Mouse (Mus musculus) adrenal gland, adult 2 months (tissue): ENCODE measurements around the gene Fcrla. TPM values are rescaled to one million over a fixed set of nuclear protein-coding genes. Genes with fewer than 3 reads are reported as not detected.

Experiments used
- DNase-seq: peaks from one replicate; pipeline ENCODE4 v3.0.0; 2021
- polyA plus RNA-seq: library from polyadenylated mRNA; depleted of rRNA; stranded (reverse); fragments of >200 nt; gene quantifications from 2 replicates; pipeline ENCODE4 v1.2.3, GENCODE M21; 2012
- total RNA-seq, 2 experiments: library from RNA; stranded (reverse); gene quantifications; 2 replicates each; pipeline ENCODE4 v1.2.3; 2021

Fcrla gene
- total and polyA plus RNA-seq, 3 experiments = 0.97 to 1.2 TPM; not detected in 1

DNA sequence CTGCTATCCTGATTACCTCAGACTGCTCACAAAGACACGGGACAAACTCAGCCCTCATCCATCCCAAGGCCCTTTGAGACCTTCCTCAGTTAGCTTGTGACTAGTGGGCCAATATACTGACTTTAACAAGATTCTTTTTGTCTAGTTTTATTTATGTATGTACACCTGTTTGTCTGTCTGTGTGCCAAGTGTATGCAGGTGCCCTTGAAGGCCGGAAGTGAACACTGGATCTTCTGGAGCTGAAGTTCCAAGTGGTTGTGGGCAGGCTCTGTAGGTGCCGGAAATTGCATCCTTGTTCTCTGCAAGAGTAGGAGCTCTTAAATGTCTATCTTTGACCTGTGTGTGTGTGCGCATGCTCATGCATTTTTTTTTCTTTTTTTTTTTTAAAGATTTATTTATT is 1.9 kb upstream of the Fcrla start:
- DNase-seq = no peak

DNA sequence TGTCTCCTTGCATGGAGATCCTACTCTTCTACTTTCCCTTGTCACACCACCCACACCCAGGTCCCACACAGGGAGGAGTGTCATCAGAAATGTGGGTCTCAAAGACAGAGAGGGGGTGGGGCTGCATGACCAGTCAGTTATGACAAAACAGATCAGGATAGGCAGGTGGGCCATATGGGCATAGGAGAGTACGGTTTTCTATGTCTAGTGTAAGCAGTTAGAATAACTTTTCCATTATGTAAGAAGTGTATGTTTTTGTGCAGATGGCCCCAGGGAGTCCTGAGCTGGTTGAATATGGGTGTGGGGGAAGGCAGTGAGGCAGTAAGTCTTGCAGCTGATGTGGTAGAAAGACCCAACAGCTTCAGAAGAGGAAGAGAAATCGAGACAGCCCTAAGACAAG is 1.1 kb upstream of the Fcrla start:
- no peak for DNase-seq

DNA sequence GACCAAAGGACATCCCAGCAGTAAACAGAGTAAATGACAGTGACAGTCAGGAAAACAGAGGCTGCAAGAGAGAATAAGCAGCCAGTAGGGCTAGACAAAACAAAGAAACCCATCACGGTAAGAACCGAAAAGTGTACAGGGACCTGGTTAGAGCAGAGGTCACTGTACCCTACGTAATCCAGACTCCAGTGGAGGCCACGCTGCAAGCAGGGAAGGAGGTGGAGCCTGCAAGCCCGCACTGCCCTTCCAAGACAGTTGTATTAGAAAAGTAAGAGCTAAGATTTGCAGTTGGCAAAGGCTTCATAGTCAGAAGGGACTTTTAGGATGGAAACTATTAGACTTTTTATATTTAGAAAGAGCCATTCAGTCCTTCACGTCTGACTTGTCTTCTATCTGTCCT is 442 bp downstream of the Fcrla start:
- peak; percentile 20 for DNase-seq

DNA sequence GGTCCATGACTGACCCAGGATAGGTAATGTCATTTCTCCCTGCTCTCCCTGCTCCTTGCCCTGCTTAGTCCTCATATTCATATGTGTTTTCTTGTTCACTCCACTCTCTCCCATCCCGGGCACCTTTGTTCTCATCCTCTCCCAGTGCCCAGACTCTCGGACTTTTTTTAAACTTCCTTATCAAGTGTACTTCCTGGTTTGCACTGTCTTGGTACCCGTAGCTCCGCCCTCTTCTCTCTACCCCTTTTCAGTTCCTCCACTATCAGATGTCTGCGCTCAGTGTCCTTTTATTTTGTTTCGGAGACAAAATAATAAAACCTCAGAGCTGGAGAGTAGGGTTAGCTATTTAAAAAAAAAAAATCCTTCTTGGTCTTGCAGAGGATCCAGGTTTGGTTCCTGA is 2.9 kb downstream of the Fcrla start:
- no peak for DNase-seq

DNA sequence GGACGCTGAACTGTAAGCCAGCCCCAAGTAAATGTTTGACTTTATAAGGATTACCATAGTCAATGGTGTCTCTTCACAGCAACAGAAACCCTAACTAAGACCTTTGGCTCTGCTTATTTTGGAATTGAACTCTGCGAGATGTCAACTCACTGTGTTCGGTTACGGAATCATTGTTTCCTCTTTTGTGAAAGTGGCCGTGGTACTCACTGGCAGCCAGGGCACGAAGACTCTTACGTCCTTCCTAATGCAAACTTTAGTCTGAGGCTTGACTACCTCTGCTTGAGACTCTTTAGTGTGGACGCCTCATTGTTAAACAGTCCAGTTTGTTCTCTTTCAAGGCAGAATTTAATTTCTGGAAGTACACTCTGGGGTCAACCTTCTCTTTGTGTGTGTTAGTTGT is 8.1 kb downstream of the Fcrla start:
- no peak for DNase-seq

DNA sequence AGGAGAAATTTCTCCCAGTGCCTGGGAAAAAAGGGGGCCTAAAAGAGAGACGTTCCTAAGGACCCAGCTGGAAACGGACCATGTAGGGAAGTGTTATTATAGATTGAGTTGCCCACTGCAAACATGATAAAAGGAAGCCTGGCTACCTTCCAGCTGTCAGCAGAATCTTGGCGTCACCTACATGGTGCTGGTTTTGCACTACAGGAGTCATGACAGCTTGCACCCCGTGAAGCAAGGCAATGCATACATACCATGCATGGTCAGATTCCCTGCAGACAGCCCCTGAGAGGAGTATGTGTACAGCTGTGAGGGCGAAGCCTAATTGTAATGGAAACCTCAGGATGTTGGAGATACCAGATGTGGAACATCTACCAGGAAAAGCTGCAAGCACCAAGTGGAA is 11.7 kb downstream of the Fcrla start:
- no peak for DNase-seq

DNA sequence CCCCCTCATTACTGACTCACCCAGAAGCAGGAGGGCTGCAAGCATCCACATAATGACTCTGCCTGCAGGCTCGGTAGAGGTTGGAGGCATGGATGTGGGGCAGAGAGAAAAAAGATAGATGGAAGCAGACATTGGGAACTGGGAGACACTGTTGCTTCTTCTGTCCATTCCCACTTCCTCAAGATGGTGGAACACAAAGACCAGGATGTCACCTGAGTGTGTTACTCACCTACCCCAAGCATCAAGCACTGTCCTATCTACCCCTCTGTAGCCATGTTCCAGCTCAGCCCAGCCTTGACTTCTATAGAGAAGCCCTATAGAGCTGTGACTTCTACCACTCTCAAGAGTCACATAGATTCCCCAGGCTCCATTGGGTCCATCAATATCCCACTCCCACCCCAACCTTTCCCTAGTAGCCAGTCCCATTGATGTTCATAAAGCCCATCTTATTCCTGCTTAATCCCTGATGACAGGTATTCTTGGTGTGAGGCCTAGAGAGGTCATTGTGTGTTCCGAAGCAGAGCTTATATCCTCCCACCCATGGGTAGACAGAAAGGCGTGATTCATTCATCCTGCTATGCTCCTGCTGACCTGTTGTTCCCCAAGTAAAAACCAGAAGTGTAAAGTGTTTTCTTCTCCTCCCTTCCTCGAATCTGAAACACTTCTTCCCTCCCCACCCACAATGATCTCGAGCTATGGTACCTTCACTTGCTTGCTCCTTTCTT is 14.3 kb downstream of the Fcrla start, which contains the start of gene Fcrlb:
Fcrlb (minus strand) TSS at position 51 of the 725 bp plus-strand sequence.
- DNase-seq = no peak

DNA sequence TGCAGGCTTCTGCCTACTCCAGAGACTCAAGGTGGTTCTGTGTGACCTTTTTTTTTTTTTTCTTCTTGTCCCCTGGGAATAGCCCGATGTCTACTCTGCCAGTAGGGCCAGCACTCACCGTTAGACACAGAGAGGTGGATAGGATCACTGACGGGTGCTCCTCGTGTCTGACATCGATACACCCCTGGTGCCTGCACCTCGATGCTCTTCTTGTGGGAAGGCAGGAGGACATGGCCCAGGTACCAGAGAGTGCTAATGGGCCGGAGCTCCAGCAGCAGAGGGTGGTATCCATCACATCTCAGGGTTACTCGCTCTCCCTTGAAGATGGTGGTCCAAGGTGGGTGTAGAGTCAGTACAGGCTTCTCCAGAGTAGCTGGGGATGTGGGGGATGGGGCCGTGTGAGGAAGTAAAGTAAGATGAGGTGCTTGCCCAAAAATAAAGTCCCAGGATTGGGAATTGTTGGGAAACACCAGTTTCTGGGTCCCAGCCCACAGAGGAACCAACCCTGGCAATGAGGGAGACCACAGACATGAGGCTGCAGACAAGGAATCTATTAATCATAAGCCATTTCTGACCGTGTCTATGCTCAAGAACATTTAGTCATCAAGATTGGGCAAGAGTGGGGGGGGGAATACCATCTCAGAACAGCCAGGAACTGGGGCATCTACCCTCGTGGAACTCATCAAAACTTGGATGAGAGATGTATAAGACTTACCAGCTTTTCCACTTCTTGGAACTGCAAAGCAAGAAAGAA is 15.3 kb downstream of the Fcrla start:
- DNase-seq = peak; percentile 56

DNA sequence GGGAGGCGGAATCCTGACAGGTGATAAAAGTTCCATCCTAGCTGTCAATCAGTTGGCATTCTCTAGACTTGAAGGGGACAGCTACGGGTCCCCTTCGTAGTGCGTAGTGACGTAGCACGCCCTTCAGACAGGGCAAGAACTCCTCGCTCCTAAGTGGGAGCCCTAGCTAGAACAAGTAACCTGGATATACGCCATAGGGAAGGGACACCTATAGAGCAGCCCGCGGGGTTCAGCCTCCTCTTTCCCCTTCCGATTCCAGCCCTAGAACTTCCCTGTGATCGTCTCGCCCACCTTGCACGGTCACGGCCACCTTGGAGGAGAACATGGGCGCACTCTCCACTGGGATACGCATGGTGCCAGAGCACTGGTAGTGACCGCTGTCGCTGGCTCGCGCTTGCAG is 19.0 kb downstream of the Fcrla start:
- DNase-seq = no peak

DNA sequence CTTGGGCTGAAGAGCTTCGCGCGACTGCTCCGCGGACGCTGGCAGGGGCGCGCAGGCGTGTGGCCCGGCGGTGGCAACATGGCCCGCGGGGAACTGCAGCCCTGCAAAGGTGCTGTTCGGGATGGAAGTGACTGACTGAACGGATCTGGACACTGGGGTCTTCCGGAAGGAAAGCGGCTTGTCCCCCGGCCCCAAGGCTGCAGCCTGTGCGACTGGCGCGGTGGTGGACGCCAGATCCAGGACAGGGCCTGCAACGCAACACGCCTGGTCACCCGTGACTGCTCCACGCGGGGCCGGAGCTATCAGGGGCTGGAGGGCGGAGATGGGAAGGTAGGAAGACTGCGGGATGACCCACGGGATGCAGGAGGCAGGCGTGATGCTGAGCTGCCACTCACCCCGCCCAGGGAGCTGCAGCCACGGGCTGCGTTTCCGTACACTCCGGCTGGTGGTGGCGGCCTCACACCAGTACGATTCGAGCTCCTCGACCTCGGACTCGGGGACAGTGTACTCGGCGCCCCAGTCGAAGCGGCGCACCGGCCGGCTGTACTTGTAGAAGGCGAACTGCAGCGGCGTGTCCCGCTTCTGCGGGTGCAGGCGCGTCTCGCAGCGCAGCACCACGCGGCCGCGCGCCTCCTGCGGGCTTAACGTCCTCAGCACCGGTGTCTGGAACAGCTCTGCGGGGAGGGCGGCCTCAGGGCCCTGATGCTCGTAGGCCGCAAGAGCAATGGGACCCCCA is 19.8 kb downstream of the Fcrla start:
- peak; percentile 54 for DNase-seq

DNA sequence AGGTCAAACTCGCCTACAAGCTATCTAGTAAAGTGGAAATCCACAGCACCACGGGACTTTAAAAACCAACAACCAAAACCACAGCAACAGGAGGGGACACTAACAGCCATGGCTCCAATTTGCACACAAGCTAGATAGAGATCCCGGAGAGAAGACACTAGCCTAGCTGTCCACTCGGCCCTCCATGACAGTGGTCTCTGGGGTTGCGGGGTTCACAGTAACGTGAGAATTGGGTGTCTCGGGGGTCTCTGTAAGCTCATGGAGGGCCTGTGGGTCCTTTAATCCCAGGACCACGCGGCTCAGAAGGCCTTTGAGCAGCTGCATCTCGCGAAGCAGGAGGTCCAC is 20.3 kb downstream of the Fcrla start:
- no peak for DNase-seq

DNA sequence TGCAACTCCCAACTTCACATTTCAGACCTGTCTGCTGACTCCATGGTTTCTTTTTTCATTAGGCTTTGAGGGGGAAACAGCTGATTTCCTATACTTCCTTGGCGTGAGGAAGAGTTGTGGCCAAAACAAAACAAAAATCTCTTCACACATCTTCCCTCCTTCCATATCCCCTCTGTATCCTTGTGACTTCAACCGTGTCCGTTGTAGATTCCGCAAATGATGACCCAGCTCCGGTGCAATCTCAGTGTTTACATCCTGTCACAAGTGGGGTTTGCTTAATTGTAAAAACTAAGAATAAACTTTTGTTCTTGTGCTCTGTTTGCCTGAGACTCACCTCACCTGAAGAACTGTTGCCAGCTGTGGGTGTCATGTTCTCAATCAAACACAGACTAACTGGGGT is 23.9 kb downstream of the Fcrla start:
- no peak for DNase-seq

DNA sequence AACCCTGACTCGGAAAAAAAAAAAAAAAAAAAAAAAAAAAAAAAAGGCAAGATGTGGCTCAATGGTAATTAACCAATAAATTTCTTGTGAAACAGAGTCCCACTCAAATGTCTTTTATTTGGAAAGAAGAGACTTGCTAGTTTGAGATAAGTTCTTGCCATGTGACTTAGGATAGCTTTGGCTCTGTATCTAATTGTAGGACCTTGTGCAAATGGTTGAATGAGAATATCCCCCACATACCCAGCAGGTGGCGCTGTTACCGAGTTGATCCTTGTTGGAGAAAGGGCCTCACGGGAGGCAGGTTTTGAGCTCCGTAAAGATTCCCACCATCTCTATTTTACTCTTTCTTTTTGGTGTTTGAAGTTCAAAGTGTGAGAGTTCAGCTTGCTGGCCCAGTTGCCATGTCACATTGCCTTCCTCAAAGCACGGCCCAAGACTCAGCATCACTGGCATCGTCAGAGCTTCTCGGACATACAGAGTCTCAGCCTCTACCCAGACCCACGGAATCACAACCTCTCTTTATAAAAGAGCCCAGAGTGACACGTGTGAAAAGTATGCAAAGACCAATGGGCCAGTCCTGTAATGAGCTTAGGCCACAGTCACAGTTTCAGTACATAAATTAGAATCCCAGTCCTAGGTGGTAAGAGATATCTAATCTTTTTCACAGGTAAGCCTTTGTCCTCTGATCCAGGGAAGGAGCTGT is 25.7 kb downstream of the Fcrla start:
- DNase-seq = peak; percentile 88

DNA sequence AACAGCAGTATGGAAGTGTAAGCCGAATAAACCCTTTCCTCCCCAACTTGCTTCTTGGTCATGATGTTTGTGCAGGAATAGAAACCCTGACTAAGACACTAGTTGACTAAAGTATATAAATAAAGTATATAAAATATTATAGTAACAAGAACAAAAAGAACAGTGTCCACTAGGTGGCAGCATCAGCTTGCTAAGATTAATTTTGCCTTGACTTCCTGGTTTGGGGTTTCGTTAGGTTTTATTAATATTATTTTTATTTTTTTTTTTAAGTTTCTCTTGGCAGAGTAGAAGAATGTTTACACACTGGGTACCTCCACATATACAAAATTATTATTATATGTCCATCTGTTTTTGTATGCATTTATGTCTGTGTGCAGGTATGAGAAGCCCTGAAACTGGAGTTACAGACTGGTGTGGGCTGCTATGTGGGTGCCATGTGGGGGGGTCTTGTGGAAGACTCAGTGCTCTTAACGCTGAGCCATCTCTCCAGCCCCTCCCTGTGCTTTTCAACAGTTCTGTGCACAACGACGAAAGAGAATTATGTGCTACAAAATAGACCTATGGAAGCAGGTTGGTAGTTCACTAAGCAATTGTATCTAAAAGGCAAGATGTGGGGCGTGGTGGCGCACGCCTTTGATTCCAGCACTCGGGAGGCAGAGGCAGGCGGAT is 26.4 kb downstream of the Fcrla start:
- DNase-seq = peak; percentile 26

DNA sequence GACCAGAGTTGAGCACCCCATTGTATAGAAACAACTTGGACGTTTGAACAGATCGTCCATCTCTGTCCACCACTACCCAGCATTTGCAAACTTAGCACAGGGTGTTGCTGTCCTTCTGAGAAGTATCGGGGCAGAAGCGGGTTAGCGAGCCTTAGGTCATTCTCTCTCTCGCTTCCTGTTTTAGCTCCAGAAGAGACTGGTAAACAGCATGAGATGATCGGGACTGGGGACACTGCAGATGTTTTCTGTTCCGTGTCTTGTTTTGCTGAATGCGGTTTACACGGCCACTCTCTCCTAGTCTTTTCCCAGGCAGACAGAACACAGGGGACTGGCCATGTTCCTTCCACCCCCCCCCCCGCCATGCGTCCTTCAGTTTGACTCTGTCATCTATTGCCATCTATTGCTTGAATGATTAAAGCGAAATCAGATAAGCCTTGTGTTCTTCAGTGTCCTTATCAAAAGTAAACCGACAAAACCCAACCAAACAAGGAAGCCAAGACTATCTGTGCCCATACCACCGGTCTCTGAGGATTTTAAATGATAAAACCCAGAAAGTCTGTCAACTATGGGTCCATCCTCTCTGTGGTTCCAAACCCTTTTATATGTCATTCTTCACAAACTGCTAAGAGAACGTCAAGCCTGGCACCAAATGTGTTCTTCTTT is 28.8 kb downstream of the Fcrla start:
- DNase-seq = no peak

DNA sequence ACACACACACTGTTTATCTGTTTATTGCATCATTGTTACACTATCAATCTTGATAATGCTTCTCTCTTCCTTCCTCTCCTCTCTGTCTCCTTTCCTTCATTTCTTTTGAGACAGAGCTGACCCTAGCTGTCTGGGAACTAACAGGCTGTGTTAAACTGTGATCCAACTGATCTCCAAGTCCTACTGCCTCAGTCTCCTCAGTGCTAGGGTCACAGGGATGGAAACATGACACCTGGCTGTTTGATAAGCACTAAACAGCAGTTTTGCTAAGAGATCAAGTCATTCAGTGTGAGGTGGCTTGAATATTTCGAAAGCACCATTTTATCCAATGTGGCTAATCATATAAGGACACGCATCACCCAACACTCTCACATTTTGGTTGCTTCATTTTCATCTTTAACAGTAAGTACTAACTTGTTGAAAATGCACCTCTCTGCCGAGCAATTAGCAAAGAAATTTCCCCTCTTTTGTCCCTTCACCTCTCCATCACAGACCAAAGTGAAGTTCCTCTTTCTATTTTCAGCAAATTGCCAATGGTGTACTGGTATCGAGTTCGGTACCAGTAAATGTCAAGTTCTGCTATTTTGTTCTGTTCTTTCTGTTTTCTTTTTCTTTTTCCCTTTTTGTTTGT is 30.6 kb downstream of the Fcrla start:
- DNase-seq = no peak

DNA sequence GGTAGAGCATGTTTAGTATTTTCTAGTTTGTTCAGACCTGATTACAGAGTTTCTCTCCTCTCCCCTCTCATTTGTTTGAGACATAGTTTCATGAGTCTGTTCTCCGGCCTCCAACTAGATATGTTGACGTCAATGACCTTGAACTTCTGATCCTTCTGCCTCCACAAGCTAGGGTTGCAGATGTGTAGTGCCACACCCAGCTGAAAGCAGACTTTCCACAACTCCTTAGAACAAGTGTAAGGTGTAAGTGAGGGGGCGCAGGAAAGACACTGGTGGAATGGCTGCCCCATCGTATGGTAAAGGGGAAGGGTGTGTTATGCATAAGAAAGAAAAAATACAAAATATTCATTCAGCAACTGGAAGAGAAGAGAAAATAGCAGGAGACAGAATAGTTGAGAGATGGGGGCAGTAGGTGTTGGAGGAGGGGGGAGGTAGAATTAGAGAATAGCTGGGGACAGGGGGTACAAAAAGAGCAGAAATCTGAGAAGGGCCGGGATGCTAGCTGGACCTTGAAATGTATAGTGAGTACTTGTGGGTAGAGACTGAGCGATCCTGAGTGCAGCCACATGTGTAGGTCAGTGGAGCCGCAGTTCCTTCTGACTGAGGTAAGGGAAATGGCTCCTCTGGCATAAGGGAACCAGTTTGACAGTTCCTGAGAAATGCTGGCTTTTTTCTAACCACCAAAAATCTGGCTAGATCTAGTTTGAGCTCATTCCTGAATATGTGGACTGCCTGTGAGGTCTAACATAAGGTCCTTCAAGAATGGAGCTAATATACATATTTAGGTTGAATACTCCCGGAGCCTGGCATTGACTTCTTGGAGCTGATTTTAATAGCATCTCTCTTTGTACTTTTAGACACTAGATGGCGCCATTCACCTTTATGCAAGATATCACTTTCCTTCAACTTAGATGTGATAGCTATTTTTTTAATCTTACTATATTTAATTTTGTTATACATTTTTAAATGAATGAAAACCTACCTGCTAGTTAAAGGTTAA is 32.5 kb downstream of the Fcrla start:
- no peak for DNase-seq

DNA sequence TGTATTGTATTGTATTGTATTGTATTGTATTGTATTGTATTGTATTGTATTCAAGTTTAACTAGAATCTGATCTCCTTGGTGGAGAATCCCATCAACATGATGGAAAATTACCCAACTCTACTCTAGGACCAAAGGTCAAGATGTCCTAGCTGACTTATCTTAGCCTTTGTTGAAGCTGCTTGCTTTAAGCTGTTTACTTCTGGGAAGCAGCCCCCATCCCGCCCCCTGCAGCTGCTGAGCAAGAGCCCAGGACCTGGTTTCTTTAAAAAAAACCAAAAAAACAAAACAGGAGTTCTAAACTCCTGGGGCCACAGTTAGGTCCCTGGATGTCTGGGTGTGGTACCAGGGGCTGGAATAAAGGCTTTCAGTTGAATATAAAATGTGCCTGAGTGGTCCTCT is 35.1 kb downstream of the Fcrla start:
- DNase-seq = no peak

DNA sequence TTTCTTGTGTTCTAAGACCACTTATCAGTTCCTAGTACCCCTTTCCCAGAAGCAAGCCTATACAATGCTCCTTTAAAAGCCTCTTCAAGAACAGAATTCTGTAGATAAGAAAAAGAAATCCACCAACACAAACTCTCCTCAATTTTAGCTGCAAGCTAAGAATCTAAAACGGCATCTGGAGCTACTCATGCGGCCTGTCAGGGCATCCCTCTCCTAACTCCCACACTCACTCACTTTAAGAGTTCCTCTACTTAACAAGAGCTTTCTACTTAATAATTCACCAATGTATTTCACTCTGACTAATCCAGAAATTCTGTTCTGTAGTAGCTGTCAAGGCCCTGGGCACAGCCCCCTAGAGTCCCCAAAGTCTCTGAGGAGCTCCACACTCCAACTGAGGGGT is 35.7 kb downstream of the Fcrla start:
- DNase-seq = no peak

DNA sequence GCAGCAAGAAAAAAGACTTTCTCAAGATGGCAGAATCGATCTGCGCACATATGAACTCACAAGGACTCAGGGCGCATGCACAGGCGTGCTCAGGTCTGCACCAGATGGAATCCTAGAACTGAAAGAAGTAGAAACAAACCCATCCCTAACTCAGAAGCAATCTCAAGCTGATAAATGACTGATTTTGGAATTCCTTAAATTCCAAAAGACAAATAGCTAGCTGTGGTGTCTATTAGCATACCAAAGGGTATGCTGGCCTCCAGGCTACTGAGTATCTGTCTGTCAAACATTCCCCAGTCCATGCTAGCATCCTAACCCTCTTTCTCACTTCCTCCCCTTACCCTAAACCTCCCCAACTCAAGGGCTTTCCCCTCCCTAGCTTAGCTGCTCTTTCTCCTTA is 38.1 kb downstream of the Fcrla start:
- DNase-seq = no peak
